Mouse (Mus musculus) megakaryocyte progenitor cell, adult 5-6 weeks (primary cell): ENCODE data around the gene Lrr1. TPM values are rescaled to one million over a fixed set of nuclear protein-coding genes. Genes with fewer than 3 reads are reported as not detected.
"Not testable (repeated sequence)": the region's sequence is repeated elsewhere in the genome, so short reads cannot be mapped to it uniquely, and the experiment has no call there.

Experiments used
- ATAC-seq: replicated peaks from 2 replicates; pipeline ENCODE4 v1.8.0; 2016; ENCODE audit warnings: mild to moderate bottlenecking, moderate TSS enrichment, inconsistent platforms; ENCODE audit not compliant: poor library complexity
- total RNA-seq, 2 experiments: library from RNA; stranded (forward) in 1 of 2; stranded (reverse) in 1 of 2; fragments of 157-497, 149-512 nt in 1 of 2; fragments of 200-1000 nt in 1 of 2; gene quantifications; 2 replicates each; pipeline versions ENCODE4 v1.2.3 to v1.2.4; 2015 to 2017

The Lrr1 gene
- total RNA-seq, 2 experiments from 2014 or later: 17.9 to 40.5 TPM

DNA sequence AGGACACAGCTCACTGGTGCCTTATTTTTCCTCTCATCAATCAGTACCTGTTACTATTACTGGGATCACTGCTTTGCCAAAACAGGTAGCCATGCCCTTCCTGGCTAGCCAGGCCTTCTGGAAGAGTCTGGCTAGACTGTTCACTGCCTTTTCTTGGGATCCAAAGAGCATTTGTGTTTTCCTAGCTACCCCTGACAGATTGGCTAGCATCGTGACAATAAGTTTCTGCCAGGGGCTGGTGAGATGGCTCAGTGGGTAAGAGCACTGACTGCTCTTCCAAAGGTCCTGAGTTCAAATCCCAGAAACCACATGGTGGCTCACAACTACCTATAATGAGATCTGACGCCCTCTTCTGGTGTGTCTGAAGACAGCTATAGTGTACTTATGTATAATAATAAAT, 7.9 kb upstream of the Lrr1 start:
- ATAC-seq: not testable (repeated sequence)

DNA sequence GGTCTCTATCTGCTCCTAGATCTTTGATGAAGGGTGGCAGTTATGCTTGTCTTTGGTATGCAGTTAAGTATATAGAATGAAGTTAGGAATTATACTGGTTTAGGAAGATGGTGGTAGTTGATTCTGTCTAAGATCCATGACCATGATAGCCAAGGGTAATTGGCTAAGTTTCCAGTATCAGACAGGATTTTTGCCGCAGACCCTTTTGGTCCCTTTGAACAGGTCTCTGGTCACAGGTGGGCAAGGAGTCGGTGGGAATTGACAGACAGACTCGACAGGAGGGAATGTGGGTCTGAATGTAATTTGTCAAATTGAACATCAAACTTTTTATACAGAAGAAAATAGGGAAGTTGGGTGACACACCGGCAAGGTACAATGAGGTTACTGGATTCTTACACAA, 5.0 kb upstream of the Lrr1 start:
- ATAC-seq: not testable (repeated sequence)

GRCm38 (mm10) chr12:69164904-69165303, 3.7 kb upstream of the Lrr1 start:
- ATAC-seq: peak; percentile 17

DNA sequence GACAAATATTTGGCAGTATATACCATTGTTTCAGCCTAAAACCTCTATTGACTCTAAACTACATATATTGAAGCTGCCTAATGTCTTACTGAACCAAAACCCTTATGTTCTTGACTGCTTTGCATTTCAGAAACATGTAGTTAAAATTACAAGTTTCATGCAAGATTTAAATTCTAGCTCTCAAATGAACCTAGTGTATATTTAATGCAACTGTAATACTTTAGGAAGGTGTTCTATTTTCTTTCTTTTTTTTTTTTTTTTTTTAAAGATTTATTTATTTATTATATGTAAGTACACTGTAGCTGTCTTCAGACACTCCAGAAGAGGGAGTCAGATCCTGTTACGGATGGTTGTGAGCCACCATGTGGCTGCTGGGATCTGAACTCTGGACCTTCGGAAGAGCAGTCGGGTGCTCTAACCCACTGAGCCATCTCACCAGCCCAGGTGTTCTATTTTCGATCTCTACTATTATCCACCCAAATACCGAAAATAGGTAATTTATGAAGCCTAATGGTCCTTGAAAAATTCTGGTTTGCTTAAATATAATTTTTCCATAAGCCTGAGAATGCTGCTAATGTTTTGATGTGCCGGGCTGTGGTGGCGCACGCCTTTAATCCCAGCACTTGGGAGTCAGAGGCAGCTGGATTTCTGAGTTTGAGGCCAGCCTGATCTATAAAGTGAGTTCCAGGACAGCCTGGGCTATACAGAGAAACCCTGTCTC, 1.6 kb upstream of the Lrr1 start:
- not testable (repeated sequence) for ATAC-seq

GRCm38 (mm10) chr12:69167656-69168460, 756 bp upstream of the Lrr1 start:
- ATAC-seq: no peak

DNA sequence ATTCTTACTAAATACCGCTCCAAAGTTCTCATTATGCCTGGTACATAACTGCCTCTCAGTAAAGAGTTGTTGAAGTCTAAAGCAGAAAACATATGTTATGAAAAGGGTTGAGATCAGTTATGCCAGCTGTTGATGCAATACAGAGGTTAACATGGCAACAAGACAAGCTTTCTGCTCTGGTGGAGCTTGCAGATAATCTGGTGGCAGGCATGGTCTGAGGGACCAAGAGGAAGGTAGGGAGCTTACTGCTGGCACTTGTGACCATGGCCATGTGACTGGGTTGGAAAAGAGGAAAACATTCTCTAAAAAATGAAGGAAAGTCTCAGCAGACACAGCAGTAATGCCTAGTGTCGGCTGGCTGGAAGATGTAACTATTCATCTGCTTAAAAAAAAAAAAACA, 2.7 kb downstream of the Lrr1 start:
- ATAC-seq: peak; percentile 30

DNA sequence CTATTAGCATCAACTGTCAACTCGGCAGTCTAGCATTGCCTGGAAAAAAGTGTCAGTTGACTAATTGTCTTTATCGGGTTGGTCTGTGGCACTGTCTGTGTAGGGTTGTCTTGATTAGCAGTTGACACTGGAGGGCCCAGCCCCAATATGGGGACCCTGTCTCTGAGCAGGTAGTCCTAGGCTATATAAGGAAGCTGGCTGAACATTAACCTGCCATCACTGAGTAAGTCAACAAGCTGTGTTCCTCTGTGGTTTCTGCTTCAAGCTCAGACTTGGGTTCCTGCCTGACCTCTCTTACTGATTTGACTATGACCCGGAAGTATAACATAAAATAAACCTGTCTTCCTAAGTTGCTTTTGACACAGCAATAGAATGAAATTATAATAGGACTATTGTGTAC, 7.4 kb downstream of the Lrr1 start:
- no peak for ATAC-seq

- no peak for ATAC-seq
These were observed 8.9 kb downstream of the Lrr1 start for GRCm38 (mm10) chr12:69177526-69177925.

DNA sequence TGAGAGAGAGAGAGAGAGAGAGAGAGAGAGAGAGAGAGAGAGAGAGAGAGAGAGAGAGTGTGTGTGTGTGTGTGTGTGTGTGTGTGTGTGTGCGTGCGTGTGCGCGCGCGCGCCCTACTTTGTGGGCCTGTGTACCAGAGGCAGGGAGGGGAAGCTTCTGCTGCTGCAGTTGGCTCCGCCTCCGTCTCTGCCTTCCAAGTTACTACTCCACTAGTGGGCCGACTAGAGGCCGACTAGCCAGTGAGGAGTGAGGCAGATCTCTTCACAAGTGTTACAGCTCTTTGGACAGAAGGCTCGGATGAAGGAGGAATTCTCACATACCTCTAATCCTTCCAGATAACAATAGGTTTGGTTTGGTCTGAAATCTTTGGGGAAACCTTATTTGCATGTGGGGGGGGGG, 10.8 kb downstream of the Lrr1 start:
- ATAC-seq: no peak

- ATAC-seq: no peak
These were observed 13.2 kb downstream of the Lrr1 start for GRCm38 (mm10) chr12:69181800-69182199.

DNA sequence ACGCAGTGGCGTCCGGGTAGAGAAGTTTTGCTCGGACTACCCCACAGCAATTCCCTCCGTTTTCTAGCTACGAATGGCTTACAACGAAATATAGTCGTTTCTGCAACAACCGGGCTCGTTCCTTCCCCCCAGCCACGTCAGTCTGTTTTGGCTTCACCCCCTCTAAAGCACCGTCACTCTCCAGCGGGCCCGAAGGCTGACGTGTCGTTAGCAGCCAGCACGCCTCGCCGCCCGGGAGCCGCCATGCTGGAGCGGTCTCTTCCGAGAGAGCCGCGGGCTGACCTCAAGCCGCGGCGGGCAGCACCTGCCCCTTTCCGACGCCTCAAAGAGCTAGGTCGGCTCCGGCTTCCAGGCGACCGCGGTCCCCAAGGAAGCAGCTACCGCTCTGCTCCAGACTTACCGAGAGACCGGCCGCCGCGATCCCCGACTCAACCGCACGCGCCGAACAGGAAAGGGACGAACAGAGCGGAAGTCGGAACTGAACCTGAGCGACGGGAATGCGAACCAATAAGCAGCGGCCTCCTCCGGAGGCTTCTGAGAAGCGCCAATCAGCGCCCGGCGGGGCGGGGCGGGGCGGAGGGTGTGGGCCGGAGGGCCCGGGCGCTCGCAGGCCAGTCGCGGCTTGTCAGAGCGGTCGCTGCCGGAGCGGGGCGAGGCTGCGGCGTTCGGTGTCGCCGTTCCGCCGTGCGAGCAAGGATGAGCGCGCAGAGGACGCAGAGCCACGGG, 15.1 kb downstream of the Lrr1 start, which contains the start of the genes Rpl36al and Mgat2:
Gene Rpl36al, minus strand, starts transcription at position 501 of the 726 bp plus-strand sequence.
Gene Mgat2, plus strand, starts transcription at position 575 of the 726 bp plus-strand sequence.
- ATAC-seq: peak; percentile 87

DNA sequence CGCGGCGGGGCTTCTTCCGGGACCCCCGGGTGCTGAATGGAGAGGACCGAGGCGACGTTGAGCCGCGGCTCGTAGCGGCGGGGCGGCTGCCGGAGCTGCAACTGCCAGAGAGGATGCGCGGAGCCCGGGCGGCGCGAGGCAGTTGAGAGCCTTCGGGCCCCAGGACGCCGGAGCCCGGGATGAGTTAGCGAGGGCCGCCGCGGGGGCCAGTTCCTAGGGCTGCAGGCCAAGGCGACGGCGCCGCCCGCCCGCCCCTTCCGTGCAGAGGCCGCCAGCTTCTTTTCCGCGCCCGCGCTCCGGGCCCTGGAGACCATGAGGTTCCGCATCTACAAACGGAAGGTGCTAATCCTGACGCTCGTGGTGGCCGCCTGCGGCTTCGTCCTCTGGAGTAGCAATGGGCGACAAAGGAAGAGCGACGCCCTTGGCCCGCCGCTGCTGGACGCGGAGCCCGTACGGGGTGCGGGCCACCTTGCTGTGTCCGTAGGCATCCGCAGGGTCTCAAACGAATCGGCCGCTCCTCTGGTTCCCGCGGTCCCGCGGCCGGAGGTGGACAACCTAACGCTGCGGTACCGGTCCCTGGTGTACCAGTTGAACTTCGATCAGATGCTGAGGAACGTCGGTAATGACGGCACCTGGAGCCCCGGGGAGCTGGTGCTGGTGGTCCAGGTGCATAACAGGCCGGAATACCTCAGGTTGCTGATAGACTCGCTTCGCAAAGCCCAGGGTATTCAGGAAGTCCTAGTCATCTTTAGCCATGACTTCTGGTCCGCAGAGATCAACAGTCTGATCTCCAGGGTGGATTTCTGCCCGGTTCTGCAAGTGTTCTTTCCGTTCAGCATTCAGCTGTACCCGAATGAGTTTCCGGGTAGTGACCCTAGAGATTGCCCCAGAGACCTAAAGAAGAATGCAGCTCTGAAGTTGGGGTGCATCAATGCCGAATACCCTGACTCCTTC, 16.0 kb downstream of the Lrr1 start:
- peak; percentile 33 for ATAC-seq

DNA sequence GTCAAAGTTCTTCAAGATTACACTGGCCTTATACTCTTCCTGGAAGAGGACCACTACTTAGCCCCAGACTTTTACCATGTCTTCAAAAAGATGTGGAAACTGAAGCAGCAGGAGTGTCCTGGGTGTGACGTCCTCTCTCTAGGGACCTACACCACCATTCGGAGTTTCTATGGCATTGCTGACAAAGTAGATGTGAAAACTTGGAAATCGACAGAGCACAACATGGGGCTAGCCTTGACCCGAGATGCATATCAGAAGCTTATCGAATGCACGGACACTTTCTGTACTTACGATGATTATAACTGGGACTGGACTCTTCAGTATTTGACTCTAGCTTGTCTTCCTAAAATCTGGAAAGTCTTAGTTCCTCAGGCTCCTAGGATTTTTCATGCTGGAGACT, 16.8 kb downstream of the Lrr1 start:
- ATAC-seq: no peak

- no peak for ATAC-seq
These were observed 18.3 kb downstream of the Lrr1 start for GRCm38 (mm10) chr12:69186811-69187471.

DNA sequence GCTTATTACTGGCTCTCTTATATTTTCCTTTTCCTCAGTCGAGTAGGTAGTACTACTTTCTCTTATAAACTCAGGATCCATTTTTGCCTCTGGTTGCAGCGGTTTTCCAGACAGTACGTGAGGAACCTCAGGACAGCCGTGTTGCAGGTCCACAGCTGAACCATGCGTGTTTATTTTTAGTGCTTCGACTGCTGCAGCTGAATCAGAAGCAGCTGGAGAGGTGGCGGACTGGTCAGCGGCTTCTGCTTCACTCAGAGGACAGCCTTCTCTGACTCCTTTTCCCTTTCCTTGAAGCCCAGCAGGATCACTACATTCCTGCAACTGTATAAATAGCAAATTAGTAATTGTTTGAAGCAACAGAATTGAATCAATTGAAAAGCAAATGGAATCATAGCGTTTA, 21.5 kb downstream of the Lrr1 start:
- ATAC-seq: no peak

DNA sequence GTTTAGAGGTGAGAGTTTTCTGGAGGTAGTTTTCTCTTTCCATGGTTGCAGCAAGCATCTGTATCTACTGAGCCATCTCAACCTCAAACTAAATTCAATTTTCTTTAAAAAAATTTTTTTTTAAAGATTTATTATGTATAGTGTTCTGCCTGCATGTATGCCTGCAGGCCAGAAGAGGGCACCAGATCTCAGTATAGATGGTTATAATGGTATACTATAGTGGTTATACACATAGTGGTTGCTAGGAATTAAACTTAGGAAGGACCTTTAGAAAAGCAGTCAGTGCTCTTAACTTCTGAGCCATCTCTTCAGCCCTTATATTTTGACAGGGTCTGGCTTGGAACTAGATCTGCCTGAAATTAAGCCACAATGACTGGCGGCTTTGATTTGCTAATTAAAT, 21.9 kb downstream of the Lrr1 start:
- peak; percentile 83 for ATAC-seq

GRCm38 (mm10) chr12:69191396-69191795, 22.8 kb downstream of the Lrr1 start:
- ATAC-seq: no peak

GRCm38 (mm10) chr12:69192637-69193036, 24.0 kb downstream of the Lrr1 start:
- ATAC-seq: no peak

- peak; percentile 71 for ATAC-seq
These were observed 28.1 kb downstream of the Lrr1 start, which contains the start of gene Gm49383 for GRCm38 (mm10) chr12:69196444-69197377. Gene Gm49383 (minus strand): TSS chr12:69197104.
